Comparison of ENCODE assay signal across 8 mouse cellular contexts in genomic region chr2:120478600-120478999, GRCm38 (mm10). TPM values are rescaled to one million over a fixed set of nuclear protein-coding genes. Genes with fewer than 3 reads are reported as not detected.
DNase-seq lines count a peak whose midpoint lies in the region; ATAC-seq and TF ChIP-seq lines count a peak whose summit lies in the region.

No protein-coding gene starts in this region.

- no peaks in the 10 kb centered on the region for H3K9me3 ChIP-seq in forebrain, embryonic 11.5 days (ENCODE audit: control insufficient read depth, low read length)
- 0 out of 2 replicates have a peak, but pooled peaks cover 6% of the 10 kb centered on the region for H3K9me3 ChIP-seq in forebrain, embryonic 13.5 days (replicated peaks)

- H3K4me3 ChIP-seq in forebrain, embryonic 11.5 days (ENCODE audit: low read depth, low read length) = no peak overlapping the region
- no peak overlapping the region for H3K4me3 ChIP-seq in forebrain, embryonic 13.5 days
- H3K4me3 ChIP-seq in layer of hippocampus, adult 2 months = no peak overlapping the region

- no peak overlapping the region for H3K9ac ChIP-seq in forebrain, embryonic 11.5 days (ENCODE audit: low read length)
- H3K9ac ChIP-seq in forebrain, embryonic 13.5 days = no peak overlapping the region

- peak; percentile 83 for TF ChIP-seq CTCF in layer of hippocampus, adult 2 months (conservative IDR thresholded peaks at IDR 0.05)

- no peaks in the 10 kb centered on the region for H3K36me3 ChIP-seq in forebrain, embryonic 11.5 days (ENCODE audit: control insufficient read depth, insufficient read depth, low read length)
- no peaks in the 10 kb centered on the region for H3K36me3 ChIP-seq in forebrain, embryonic 13.5 days (ENCODE audit: poor library complexity, severe bottlenecking)

- no peak overlapping the region for H3K27ac ChIP-seq in forebrain, embryonic 11.5 days (ENCODE audit: low read depth, low read length)
- H3K27ac ChIP-seq in forebrain, embryonic 13.5 days = no peak overlapping the region
- no peak overlapping the region for H3K27ac ChIP-seq in layer of hippocampus, adult 2 months

- peaks cover 7% of the 10 kb centered on the region; the same call in 1 of the 2 replicates for H3K4me1 ChIP-seq in forebrain, embryonic 11.5 days (replicated peaks; ENCODE audit: control insufficient read depth, insufficient read depth, low read length)
- H3K4me1 ChIP-seq in forebrain, embryonic 13.5 days = peaks cover 8% of the 10 kb centered on the region; the same call in 1 of the 2 replicates

- peak; percentile 74 for DNase-seq in forebrain, embryonic 11.5 days (ENCODE audit: low spot score)
- DNase-seq in WW6 (ENCODE audit: low read depth, low spot score) = peak; percentile 24
- DNase-seq in cerebellum, postnatal 4 days (ENCODE audit: low spot score in 2 of 2) = peak; percentile 39 to 63
- DNase-seq in heart, adult 8-10 months (ENCODE audit: low spot score) = peak; percentile 61
- peak; percentile 33 to 70 for DNase-seq in layer of hippocampus, adult 2 months (ENCODE audit: low spot score in 2 of 2)
- peak; percentile 78 for DNase-seq in lung, postnatal 14 days
- peak; percentile 51 for DNase-seq in spleen, adult 12 weeks (ENCODE audit: low spot score)

- no peak for ATAC-seq in forebrain, embryonic 11.5 days (replicated peaks; ENCODE audit: low FRiP score)
- ATAC-seq in forebrain, embryonic 13.5 days = no peak

- no peak overlapping the region for H3K4me2 ChIP-seq in forebrain, embryonic 11.5 days (ENCODE audit: low read depth, low read length, severe bottlenecking)
- no peak overlapping the region for H3K4me2 ChIP-seq in forebrain, embryonic 13.5 days

- no peaks in the 10 kb centered on the region for H3K27me3 ChIP-seq in forebrain, embryonic 11.5 days (ENCODE audit: control insufficient read depth, insufficient read depth, low read length)
- H3K27me3 ChIP-seq in forebrain, embryonic 13.5 days = no peaks in the 10 kb centered on the region

- 73% methylated on average over 3 of the region's 3 CpGs for WGBS in forebrain, embryonic 11.5 days
- 71% methylated on average over 3 of the region's 3 CpGs for WGBS in forebrain, embryonic 13.5 days

RNA-seq across cellular contexts. Expression of gene Capn3, which starts 22.8 kb away (rescaled TPM):
- 3.7 and 4.4 TPM in 2 replicates for polyA plus RNA-seq in forebrain, embryonic 11.5 days (2014; fragmentation: Nextera tagmentation; extraction: Ambion mirVana)
- polyA plus RNA-seq in forebrain, embryonic 13.5 days (2015; fragmentation: Nextera tagmentation; extraction: Ambion mirVana) = 1.6 and 1.7 TPM in 2 replicates
- total RNA-seq in heart, adult 8-10 months (2022) = 1 to 10 TPM; 4.2 to 6.8 (median 4.6) TPM
- total RNA-seq in layer of hippocampus, adult 2 months (2021) = 10 to 100 TPM; 19.8 to 20.9 TPM

Comparison
In these comparisons a context has a peak if more than half of its experiments do, and no peak if none do; other contexts are left out.
1. DNase-seq: peak in every context shown above with its lines; median percentile 78 in lung, postnatal 14 days; 74 in forebrain, embryonic 11.5 days; 61 in heart, adult 8-10 months; 52 in layer of hippocampus, adult 2 months; 51 in cerebellum, postnatal 4 days; 51 in spleen, adult 12 weeks; 24 in WW6.